Comparison of ENCODE assay signal across 9 mouse cellular contexts in genomic region chr11:115071631-115072294, GRCm38 (mm10). TPM values are rescaled to one million over a fixed set of nuclear protein-coding genes. Genes with fewer than 3 reads are reported as not detected.
DNase-seq lines count a peak whose midpoint lies in the region; ATAC-seq lines count a peak whose summit lies in the region.
"Had no signal": no experiment of that assay in that cellular context is flagged by ENCODE, and none has a peak within 500 bp of the region (broad histone marks: within the 10 kb centered on the region; RNA-seq: fewer than 3 reads in every experiment).

No protein-coding gene starts in this region.

- H3K27me3 ChIP-seq in heart, embryonic 11.5 days (ENCODE audit: control insufficient read depth, insufficient read depth, low read length) = no peaks in the 10 kb centered on the region

- H3K9me3 ChIP-seq in heart, embryonic 11.5 days (replicated peaks; ENCODE audit: control insufficient read depth, low read length) = no peaks in the 10 kb centered on the region

- H3K36me3 ChIP-seq in heart, embryonic 11.5 days (ENCODE audit: control insufficient read depth, insufficient read depth, low read length) = no peaks in the 10 kb centered on the region

- H3K27ac ChIP-seq in heart, embryonic 11.5 days (ENCODE audit: low read depth, low read length) = no peak overlapping the region

- H3K4me1 ChIP-seq in heart, embryonic 11.5 days (ENCODE audit: control insufficient read depth, insufficient read depth, low read length) = peaks cover 4% of the 10 kb centered on the region; the same call in 1 of the 2 replicates

- WGBS in heart, embryonic 11.5 days (ENCODE audit: insufficient replicate concordance) = 25% methylated on average over 14 of the region's 14 CpGs

- H3K9ac ChIP-seq in heart, embryonic 11.5 days (ENCODE audit: low read depth, low read length) = no peak overlapping the region

- H3K4me2 ChIP-seq in heart, embryonic 11.5 days = peak overlapping the region; percentile 17

- no peak for ATAC-seq in heart, embryonic 11.5 days (replicated peaks; ENCODE audit: insufficient number of reproducible peaks, low FRiP score, low TSS enrichment)

- H3K4me3 ChIP-seq in heart, embryonic 11.5 days (ENCODE audit: low read depth, low read length) = no peak overlapping the region

- DNase-seq in adrenal gland, adult 18-20 months (ENCODE audit: low spot score in 2 of 2) = peak; percentile 25 to 42
- peak; percentile 51 for DNase-seq in embryo, embryonic 9.5 days (ENCODE audit: extremely low spot score)
- peak; percentile 55 for DNase-seq in kidney, adult 9 months
- DNase-seq in lung, postnatal 10 days = peak; percentile 81
- DNase-seq in skeletal muscle tissue, adult 2 months (ENCODE audit: low read depth, low spot score) = peak; percentile 72
- no peak for DNase-seq in thymus, postnatal 0 days (ENCODE audit: low spot score)
- no peak for DNase-seq in layer of hippocampus, postnatal 36 days

RNA-seq across cellular contexts. Expression of gene Cd300e, which starts 9.8 kb away (rescaled TPM):
- under 1 TPM; 0.46 to 0.64 TPM for total RNA-seq in adrenal gland, adult 18-20 months (2021)
- not detected in 2 replicates for polyA plus RNA-seq in heart, embryonic 11.5 days (2014; fragmentation: Nextera tagmentation; extraction: Ambion mirVana)
- 0.05 and 0.18 TPM in 2 replicates for polyA plus RNA-seq in thymus, postnatal 0 days (2015; fragmentation: Nextera tagmentation; extraction: Ambion mirVana)
- total RNA-seq in layer of hippocampus, postnatal 36 days (2021) = not detected

RNA-seq across cellular contexts. Expression of gene Rab37, which starts 19.5 kb away (rescaled TPM):
- 1 to 10 TPM in 1 of 2 experiments, under 1 TPM in 1; 0.76 to 1.3 TPM for total RNA-seq in adrenal gland, adult 18-20 months (2021)
- 1.3 and 2.9 TPM in 2 replicates for polyA plus RNA-seq in heart, embryonic 11.5 days (2014; fragmentation: Nextera tagmentation; extraction: Ambion mirVana)
- 43.4 and 47.1 TPM in 2 replicates for polyA plus RNA-seq in thymus, postnatal 0 days (2015; fragmentation: Nextera tagmentation; extraction: Ambion mirVana)
- total RNA-seq in layer of hippocampus, postnatal 36 days (2021) = 1 to 10 TPM; 2.3 to 2.7 TPM

RNA-seq across cellular contexts. Expression of gene Cd300ld3, which starts 23.6 kb away (rescaled TPM):
- total RNA-seq in adrenal gland, adult 18-20 months (2021) = 10 to 100 TPM in 1 of 2 experiments, 1 to 10 TPM in 1; 8.6 to 10.5 TPM
- not detected in 2 replicates for polyA plus RNA-seq in heart, embryonic 11.5 days (2014; fragmentation: Nextera tagmentation; extraction: Ambion mirVana)
- not detected in 2 replicates for polyA plus RNA-seq in thymus, postnatal 0 days (2015; fragmentation: Nextera tagmentation; extraction: Ambion mirVana)
- total RNA-seq in layer of hippocampus, postnatal 36 days (2021) = not detected

RNA-seq across cellular contexts. Expression of gene Cd300ld5, which starts 34.2 kb away (rescaled TPM):
- total RNA-seq in adrenal gland, adult 18-20 months (2021) = 10 to 100 TPM in 1 of 2 experiments, 1 to 10 TPM in 1; 3.4 to 10.9 TPM
- polyA plus RNA-seq in heart, embryonic 11.5 days (2014; fragmentation: Nextera tagmentation; extraction: Ambion mirVana) = not detected in 2 replicates
- 0.49 TPM in 1 of 2 replicates, not detected in the other for polyA plus RNA-seq in thymus, postnatal 0 days (2015; fragmentation: Nextera tagmentation; extraction: Ambion mirVana)
- total RNA-seq in layer of hippocampus, postnatal 36 days (2021) = 1 to 10 TPM in 1 of 2 experiments, not detected in 1; 1.8 TPM
- polyA plus RNA-seq: cortical plate, adult 2 months had no signal

RNA-seq across cellular contexts. Expression of gene Cd300ld4, which starts 45.0 kb away (rescaled TPM):
- total RNA-seq in adrenal gland, adult 18-20 months (2021) = under 1 TPM in 1 of 2 experiments, not detected in 1; 0.74 TPM
- polyA plus RNA-seq in heart, embryonic 11.5 days (2014; fragmentation: Nextera tagmentation; extraction: Ambion mirVana) = not detected in 2 replicates
- 0.48 TPM in 1 of 2 replicates, not detected in the other for polyA plus RNA-seq in thymus, postnatal 0 days (2015; fragmentation: Nextera tagmentation; extraction: Ambion mirVana)
- total RNA-seq in layer of hippocampus, postnatal 36 days (2021) = 1 to 10 TPM in 1 of 2 experiments, under 1 TPM in 1; 0.60 to 2.3 TPM

Comparison
In these comparisons a context has a peak if more than half of its experiments do, and no peak if none do; other contexts are left out.
1. DNase-seq: peak in adrenal gland, adult 18-20 months (2 of 2), embryo, embryonic 9.5 days (single experiment), kidney, adult 9 months (single experiment), lung, postnatal 10 days (single experiment) and skeletal muscle tissue, adult 2 months (single experiment); none in thymus, postnatal 0 days (single experiment) and layer of hippocampus, postnatal 36 days (0 of 2).
2. RNA of gene Cd300ld3, which starts 23.6 kb away (total RNA-seq): 8.6 to 10.5 TPM in adrenal gland, adult 18-20 months; not detected in layer of hippocampus, postnatal 36 days; every median in the first group is over 4 times any median in the second.